Mouse (Mus musculus) left cerebral cortex, postnatal 10 days (tissue): ENCODE measurements around the gene Olfr1222. TPM values are rescaled to one million over a fixed set of nuclear protein-coding genes. Genes with fewer than 3 reads are reported as not detected.
"Not testable (repeated sequence)": the region's sequence is repeated elsewhere in the genome, so short reads cannot be mapped to it uniquely, and the experiment has no call there.

Experiments used
- DNase-seq, 2 experiments: peaks; one replicate each; pipeline ENCODE4 v3.0.0; 2021 to 2022; ENCODE audit warnings: low spot score in 2 of 2, mixed read lengths in 1 of 2; ENCODE audit errors: extremely low spot score in 1 of 2
- intact Hi-C: fragments of 180-260 bp; cut with DNase I; formaldehyde crosslinking; loops from one replicate; pipeline ENCODE4 v1.15.1; 2025
- total RNA-seq, 2 experiments: library from RNA; stranded (reverse); gene quantifications; 2 replicates each; pipeline ENCODE4 v1.2.3; 2021

Gene Olfr1222
- total RNA-seq, result not detected

DNA sequence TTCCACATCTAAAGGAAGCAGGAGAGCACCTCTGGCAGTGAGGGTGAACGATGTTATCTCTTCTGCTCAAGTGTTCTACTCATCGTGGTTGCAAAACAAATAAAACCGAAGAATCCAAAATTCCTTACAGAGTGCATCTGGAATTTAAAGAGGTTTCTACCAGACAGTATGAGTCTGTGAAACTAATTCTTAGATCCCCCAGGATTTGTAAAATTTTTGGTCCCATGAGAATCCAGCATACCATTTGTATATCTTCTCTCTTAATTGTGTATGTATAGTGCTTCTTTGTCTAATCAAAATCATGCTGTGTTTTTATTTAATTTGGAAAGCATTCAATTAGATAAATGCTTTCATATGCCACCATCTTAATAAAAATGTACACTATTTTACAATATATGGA is at the start of gene Olfr1222:
Gene Olfr1222, minus strand, starts transcription at position 101 of the 400 bp plus-strand sequence.
- no peak for DNase-seq
- intact Hi-C loops, result no loop called here

DNA sequence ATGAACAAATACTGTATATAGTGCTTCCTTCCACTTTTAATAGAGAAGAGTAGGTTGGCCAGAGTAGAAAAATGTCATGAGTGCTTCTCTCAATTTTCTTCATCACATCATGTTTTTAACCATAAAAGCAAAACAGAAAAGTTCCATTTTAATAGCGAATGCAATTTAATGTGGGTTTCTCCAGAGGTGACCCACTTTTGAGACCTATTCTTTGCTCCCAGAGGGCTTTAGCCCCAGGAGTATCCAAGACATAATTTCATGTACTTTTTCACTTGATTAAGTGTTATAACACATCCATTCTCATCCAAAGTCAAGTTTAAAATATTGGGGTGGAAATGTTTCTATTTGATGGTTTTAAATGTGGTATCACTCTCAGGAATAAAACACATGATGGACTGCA is 41.7 kb upstream of the Olfr1222 start, which contains the start of gene Olfr1225:
Gene Olfr1225, minus strand, starts transcription at position 101 of the 400 bp plus-strand sequence.
- no peak for DNase-seq
- intact Hi-C loops, result no loop called here

DNA sequence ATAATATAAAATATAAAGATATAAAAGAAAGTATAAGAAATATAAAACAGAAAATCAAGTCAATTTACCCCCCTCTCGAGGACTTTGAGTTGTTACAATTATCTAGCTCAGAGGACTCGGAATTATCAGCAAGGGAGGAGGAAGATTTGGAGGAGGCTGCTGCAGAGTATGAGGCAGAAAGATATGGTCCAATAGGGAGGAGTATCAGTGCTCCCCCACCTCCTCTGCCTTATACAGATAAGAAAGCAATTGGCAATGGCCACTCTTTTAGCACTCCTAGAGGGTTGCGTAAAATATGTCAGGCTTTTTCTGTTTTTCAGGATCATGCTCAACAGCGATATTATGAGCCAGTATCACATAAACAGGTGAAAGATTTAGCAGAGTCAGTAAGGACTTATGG is 31.9 kb upstream of the Olfr1222 start:
- DNase-seq, intact Hi-C loops: not testable (repeated sequence)

DNA sequence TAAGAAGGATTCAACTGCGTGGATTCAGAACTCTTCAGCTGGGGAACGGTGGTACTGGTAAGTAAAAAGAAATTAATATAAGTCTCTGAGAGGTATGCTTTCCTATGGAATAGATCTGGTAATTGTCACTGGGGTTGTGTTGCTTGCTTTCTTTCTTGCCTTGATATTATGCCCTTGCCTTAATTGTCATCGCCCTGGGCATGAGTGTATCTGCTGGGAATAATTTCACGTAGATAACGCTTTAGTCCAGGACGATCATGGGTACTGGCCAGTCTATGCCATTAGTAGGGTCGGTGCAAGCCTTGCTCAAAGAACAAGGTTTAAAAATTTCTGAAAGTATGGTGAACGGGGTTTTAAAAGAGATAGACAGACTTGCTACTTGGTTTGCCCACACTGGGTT is 31.1 kb upstream of the Olfr1222 start, which contains the start of gene Olfr1224-ps1:
Gene Olfr1224-ps1, minus strand, starts transcription at position 101 of the 400 bp plus-strand sequence.
- not testable (repeated sequence) for DNase-seq

DNA sequence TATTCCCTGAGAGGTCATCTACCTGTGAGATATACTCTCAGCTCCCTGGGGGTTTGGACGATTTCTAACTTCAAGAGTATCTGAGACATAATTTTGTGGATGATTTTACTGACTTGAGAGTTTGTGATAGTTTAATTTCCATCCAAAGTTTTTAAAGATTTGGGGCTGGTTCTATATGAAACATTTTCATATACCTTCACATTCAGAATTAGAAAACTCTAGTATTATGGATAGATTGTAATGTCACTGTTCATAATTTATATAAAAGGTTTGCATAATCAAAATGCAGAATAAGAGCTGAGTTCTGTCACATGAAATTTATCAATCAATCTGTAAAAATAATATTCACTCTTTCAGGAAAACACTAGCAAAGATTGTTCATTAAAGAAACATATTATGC is 18.6 kb upstream of the Olfr1222 start, which contains the start of gene Olfr1223:
Gene Olfr1223, minus strand, starts transcription at position 101 of the 400 bp plus-strand sequence.
- DNase-seq, result no peak
- intact Hi-C loops, result no loop called here

More for the DNA sequence above, 31.1 kb upstream of the Olfr1222 start, which contains the start of gene Olfr1224-ps1:
- intact Hi-C loops, result not testable (repeated sequence)

DNA sequence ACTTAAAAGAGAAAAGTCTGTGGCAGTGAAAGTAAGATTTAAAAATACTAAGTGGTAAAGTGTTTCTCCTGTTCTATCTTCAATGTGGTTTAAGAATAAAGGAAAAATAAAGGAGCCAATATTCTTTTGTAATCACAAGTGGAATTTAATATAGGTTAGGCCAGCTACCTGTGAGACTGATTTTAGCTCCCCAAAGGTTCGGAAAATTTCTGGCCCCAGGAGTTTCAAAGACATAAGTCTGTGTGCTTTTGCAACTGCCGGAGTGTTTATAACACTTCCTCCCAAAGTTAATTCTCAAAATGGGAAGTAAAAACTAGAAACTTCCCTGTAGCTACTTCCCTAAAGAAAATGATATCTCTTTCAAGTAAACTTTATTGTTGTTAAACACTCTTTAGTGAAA is 15.7 kb downstream of the Olfr1222 start, which contains the start of gene Olfr1221:
Gene Olfr1221, minus strand, starts transcription at position 101 of the 400 bp plus-strand sequence.
- no peak for DNase-seq
- intact Hi-C loops, result no loop called here

DNA sequence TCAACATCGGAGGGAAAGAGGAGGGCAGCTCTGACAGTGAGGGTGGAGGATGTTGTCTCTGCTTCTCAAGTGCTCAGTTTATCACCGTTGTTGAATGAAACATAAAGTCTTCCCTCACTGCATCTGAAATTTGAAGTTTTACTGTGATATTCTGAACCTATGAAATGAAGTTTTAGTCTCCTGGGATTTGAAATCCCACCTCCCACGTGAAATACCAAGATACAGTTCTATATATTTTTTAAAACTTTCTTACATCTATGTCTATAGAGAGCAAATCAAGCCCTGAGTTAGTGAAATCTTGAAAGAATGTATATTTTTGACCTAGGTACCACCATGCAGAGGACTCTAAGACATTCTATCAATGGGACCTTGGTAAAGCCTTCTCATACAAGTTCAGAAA is 26.1 kb downstream of the Olfr1222 start, which contains the start of gene Olfr1220:
Gene Olfr1220, minus strand, starts transcription at position 101 of the 400 bp plus-strand sequence.
- DNase-seq, result no peak
- intact Hi-C loops, result no loop called here

DNA sequence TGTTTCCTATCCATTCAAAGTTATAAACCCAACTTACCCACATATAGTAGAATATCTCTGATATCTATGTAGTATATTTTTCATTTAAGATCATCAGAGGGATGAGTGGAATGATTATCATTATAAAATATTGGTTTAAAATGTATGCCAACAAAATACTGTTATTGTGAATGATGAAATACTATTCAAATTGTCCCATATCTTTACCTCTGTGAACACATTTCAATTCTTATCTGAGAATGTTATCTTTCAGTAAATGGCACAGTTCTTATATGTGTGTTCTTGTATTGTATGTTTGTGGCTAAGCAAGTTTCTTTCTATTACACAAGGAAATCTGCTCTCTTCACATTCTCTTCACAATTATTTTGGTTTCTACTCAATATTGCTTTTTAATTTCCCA is 27.2 kb downstream of the Olfr1222 start:
- no peak for DNase-seq
- intact Hi-C loops, result no loop called here

DNA sequence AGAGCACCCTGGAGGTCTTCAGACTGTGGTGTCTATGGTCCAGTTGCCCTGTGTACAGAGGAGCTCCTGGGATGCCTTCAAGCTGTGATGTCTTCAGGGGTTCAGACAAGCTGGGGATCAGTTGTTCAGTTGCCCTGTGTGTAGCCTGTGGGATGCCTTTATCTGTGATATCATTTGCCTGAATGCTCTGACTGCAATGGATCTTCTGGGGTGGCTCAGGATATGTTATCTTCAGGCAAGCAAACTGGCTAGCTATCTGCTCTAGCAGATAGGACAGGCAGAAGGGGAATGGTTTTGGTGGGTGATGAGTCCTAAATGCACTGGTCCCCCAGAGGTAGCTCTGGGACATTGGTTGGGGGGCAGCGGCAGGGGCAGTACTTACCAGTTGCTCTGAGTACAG is 39.0 kb downstream of the Olfr1222 start:
- intact Hi-C loops, result no loop called here

DNA sequence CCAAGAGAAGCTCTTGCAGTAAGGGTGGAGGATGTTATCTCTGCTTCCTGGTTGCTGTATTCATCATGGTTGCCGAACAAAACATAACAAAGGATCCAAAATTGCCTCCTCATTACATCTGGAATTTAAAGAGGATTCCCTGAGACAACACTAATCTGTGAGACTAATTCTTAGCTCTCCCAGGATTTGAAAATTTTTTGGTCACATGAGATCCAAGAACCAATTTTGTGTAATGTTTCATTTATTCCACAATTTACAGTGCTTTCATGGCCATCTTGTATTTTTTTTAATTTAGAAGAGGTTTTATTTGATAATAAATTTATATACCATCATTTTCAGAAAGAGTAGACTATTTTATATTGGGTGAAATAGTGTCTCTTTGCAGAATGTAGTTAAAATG is 49.4 kb downstream of the Olfr1222 start, which contains the start of gene Olfr1219:
Gene Olfr1219, minus strand, starts transcription at position 101 of the 400 bp plus-strand sequence.
- DNase-seq, result no peak
- intact Hi-C loops, result no loop called here

More for the DNA sequence above, 39.0 kb downstream of the Olfr1222 start:
- no peak for DNase-seq

DNA sequence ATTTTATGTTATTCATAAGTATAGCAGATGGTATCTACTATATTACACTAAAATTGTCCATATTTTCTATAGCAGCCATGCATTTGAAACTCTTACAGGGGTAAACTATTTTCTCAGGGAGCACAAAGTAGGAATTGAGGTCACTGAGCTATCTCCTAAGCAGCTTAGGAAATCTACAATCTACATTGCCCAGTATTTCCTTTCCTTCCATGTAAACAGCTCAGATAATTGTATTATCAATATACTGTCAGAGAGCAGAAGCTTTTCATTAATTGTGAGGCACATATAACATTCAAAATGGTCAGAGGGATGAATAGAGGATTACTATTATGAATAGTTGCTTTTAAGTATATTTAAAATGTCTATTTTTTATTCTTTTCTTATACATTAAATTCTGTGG is 51.4 kb downstream of the Olfr1222 start:
- intact Hi-C loops, result no loop called here
- DNase-seq, result no peak

Other genes starting within 250 kb of the Olfr1222 start
- gene Olfr1208, start 230.7 kb downstream of the Olfr1222 start, total RNA-seq, result not detected
- not detected for gene Olfr1209, start 217.9 kb downstream of the Olfr1222 start, total RNA-seq
- gene Olfr1211, start 194.9 kb downstream of the Olfr1222 start, total RNA-seq, result not detected
- not detected for gene Olfr1212, start 179.1 kb downstream of the Olfr1222 start, total RNA-seq
- not detected for gene Gm13762, start 152.8 kb downstream of the Olfr1222 start, total RNA-seq
- not detected for gene Olfr1214, start 140.4 kb downstream of the Olfr1222 start, total RNA-seq
- gene Olfr1215, start 126.1 kb downstream of the Olfr1222 start, total RNA-seq, result not detected
- not detected for gene Olfr1216, start 114.7 kb downstream of the Olfr1222 start, total RNA-seq
- not detected for gene Olfr1217, start 101.0 kb downstream of the Olfr1222 start, total RNA-seq
- gene Olfr1218, start 71.9 kb downstream of the Olfr1222 start, total RNA-seq, result not detected
- not detected for gene Olfr1219, start 49.5 kb downstream of the Olfr1222 start, total RNA-seq
- not detected for gene Olfr1220, start 26.2 kb downstream of the Olfr1222 start, total RNA-seq
- not detected for gene Olfr1221, start 15.8 kb downstream of the Olfr1222 start, total RNA-seq
- not detected for gene Olfr1223, start 18.5 kb upstream of the Olfr1222 start, total RNA-seq
- gene Olfr1224-ps1, start 31.0 kb upstream of the Olfr1222 start, total RNA-seq, result not detected
- not detected for gene Olfr1225, start 41.6 kb upstream of the Olfr1222 start, total RNA-seq
- gene Olfr1226, start 67.0 kb upstream of the Olfr1222 start, total RNA-seq, result not detected
- not detected for gene Olfr1228, start 121.0 kb upstream of the Olfr1222 start, total RNA-seq
- gene Olfr1229, start 155.0 kb upstream of the Olfr1222 start, total RNA-seq, result not detected
- not detected for gene Olfr1230, start 164.2 kb upstream of the Olfr1222 start, total RNA-seq
- not detected for gene Olfr1231, start 174.0 kb upstream of the Olfr1222 start, total RNA-seq
- gene Olfr1232, start 196.6 kb upstream of the Olfr1222 start, total RNA-seq, result not detected
- gene Olfr1233, start 209.3 kb upstream of the Olfr1222 start, total RNA-seq, result not detected
- gene Olfr1234, start 231.8 kb upstream of the Olfr1222 start, total RNA-seq, result not detected